Mouse (Mus musculus): ENCODE measurements around the gene Hipk1.

- TF ChIP-seq CTCF (IDR thresholded peaks at IDR 0.05), result no peak
- TF ChIP-seq EP300 (IDR thresholded peaks at IDR 0.05), result no peak
These were observed 85.9 kb downstream of the Hipk1 start for GRCm38 (mm10) chr3:103705426-103705825.
